Mouse (Mus musculus): ENCODE data around the gene Tas1r2.

DNA sequence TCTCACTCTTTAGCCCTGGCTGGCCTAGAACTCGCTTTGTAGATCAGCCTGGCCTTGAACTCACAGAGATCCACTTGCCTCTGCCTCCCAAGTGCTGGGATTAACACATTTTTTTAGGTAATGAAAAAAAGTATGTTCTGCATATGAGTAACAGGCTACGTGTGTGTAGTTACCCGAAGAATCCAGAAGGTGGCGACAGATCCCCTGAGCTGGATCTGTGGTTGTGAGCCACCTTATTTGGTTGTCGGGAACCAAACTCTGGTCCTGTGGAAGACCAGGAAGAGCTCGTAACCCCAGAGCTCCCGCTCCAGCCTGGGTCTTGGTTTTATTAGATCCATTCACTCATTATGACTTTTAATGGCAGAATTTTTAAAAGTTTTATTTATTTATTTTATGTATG is 6.4 kb upstream of the Tas1r2 start:
- TF ChIP-seq CTCF (IDR thresholded peaks at IDR 0.05) (peak; percentile 50), EP300 (IDR thresholded peaks at IDR 0.05) (no peak)

Data from lung, postnatal 0 days (tissue).